Mouse (Mus musculus) intestine, postnatal 0 days (tissue): ENCODE data around the gene Fut2. TPM values are rescaled to one million over a fixed set of nuclear protein-coding genes. Genes with fewer than 3 reads are reported as not detected.
A peak's percentile ranks its signal among the peaks of the same experiment; 100 is the strongest.

Source experiments
- ATAC-seq: fragments of 200-750 bp; cut with Nextera tagmentation; 2 replicates; pipeline ENCODE4 v1.8.0; 2017; ENCODE audit warnings: mild to moderate bottlenecking, moderate TSS enrichment, moderate library complexity
- H3K27ac ChIP-seq: fragments of 300-500 bp; sonication (generic); 2 replicates; pipeline ENCODE4 v1.5.1; 2014; ENCODE audit warnings: mild to moderate bottlenecking, low read depth, low read length, moderate library complexity
- H3K27me3 ChIP-seq: fragments of 300-500 bp; sonication (generic); replicated peaks from 2 replicates; pipeline ENCODE4 v1.6.1; 2014; ENCODE audit warnings: low read length, mixed read lengths; ENCODE audit not compliant: control insufficient read depth, insufficient read depth
- H3K36me3 ChIP-seq: fragments of 300-500 bp; sonication (generic); 2 replicates; pipeline ENCODE4 v1.6.1; 2014; ENCODE audit warnings: mild to moderate bottlenecking, moderate library complexity; ENCODE audit not compliant: control insufficient read depth, insufficient read depth
- H3K4me1 ChIP-seq: fragments of 300-500 bp; sonication (generic); replicated peaks from 2 replicates; pipeline ENCODE4 v1.6.1; 2014; ENCODE audit warnings: antibody characterized with exemption, low read length, mixed read lengths; ENCODE audit not compliant: control insufficient read depth, insufficient read depth
- H3K4me2 ChIP-seq: fragments of 300-500 bp; sonication (generic); replicated peaks from 2 replicates; pipeline ENCODE4 v1.6.1; 2014; ENCODE audit warnings: low read depth, mild to moderate bottlenecking, moderate library complexity
- H3K4me3 ChIP-seq: fragments of 300-500 bp; sonication (generic); 2 replicates; pipeline ENCODE4 v1.5.1; 2014; ENCODE audit warnings: low read depth, low read length
- H3K9ac ChIP-seq: fragments of 300-500 bp; sonication (generic); 2 replicates; pipeline ENCODE4 v1.6.1; 2014; ENCODE audit warnings: mild to moderate bottlenecking, low read depth, low read length
- H3K9me3 ChIP-seq: fragments of 300-500 bp; sonication (generic); 2 replicates; pipeline ENCODE4 v1.6.1; 2016; ENCODE audit warnings: mixed run types; ENCODE audit not compliant: control insufficient read depth
- CTCF ChIP-seq: sonication (generic); IDR thresholded peaks from 2 replicates; pipeline ENCODE4 v1.5.1; 2016; ENCODE audit warnings: low read depth, mild to moderate bottlenecking, control low read depth, antibody characterized with exemption, moderate library complexity
- WGBS: fragments of 180-500 bp; shearing (Covaris S2); extraction: QIAGEN DNeasy Blood & Tissue Kit; methylation state at CpG from one replicate; pipeline ENCODE4 v1.1.7; 2014; 5-methylcytosine and 5-hydroxymethylcytosine counted together
- polyA plus RNA-seq: library from polyadenylated mRNA; unstranded; fragments of >200 nt; fragmentation: Nextera tagmentation; extraction: Ambion mirVana; gene quantifications from 2 replicates; pipeline ENCODE4 v1.2.1, GENCODE M21; 2015

Gene Fut2
- polyA plus RNA-seq, 1 experiment from 2014 or later: 3.6 TPM

- peaks cover 21% of the 10 kb centered on the region; the same call in 1 of the 2 replicates for H3K4me1 ChIP-seq
- ATAC-seq: peak; percentile 42
- no peak for TF ChIP-seq CTCF
Observed at GRCm38 (mm10) chr7:45704046-45704559, 37.9 kb upstream of the Fut2 start.

GRCm38 (mm10) chr7:45703521-45704033, 37.4 kb upstream of the Fut2 start:
- Histone ChIP-seq H3K4me1 (peaks cover 16% of the 10 kb centered on the region; the same call in 1 of the 2 replicates), H3K27ac (0 out of 2 replicates have a peak overlapping the region, but pooled peaks have one; percentile 77), H3K9ac (peak overlapping the region; percentile 53; the same call in 1 of the 2 replicates), H3K36me3 (no peaks in the 10 kb centered on the region), H3K4me2 (peak overlapping the region; percentile 95), H3K27me3 (peaks cover 21% of the 10 kb centered on the region), H3K9me3 (no peaks in the 10 kb centered on the region), H3K4me3 (peak overlapping the region; percentile 56)
- TF ChIP-seq CTCF: no peak
- ATAC-seq: no peak
- WGBS: 46% methylated on average over 12 of the region's 12 CpGs

More at GRCm38 (mm10) chr7:45704046-45704559, 37.9 kb upstream of the Fut2 start:
- H3K27ac ChIP-seq: peak overlapping the region; percentile 77; the same call in 1 of the 2 replicates
- H3K9ac ChIP-seq: peak overlapping the region; percentile 53
- peak overlapping the region; percentile 95 for H3K4me2 ChIP-seq
- H3K9me3 ChIP-seq: no peaks in the 10 kb centered on the region
- peak overlapping the region; percentile 56 for H3K4me3 ChIP-seq
- H3K27me3 ChIP-seq: peaks cover 16% of the 10 kb centered on the region
- 0% methylated on average over 13 of the region's 13 CpGs for WGBS
- no peaks in the 10 kb centered on the region for H3K36me3 ChIP-seq

GRCm38 (mm10) chr7:45702809-45703520, 36.8 kb upstream of the Fut2 start:
- Histone ChIP-seq H3K36me3 (no peaks in the 10 kb centered on the region), H3K9ac (no peak overlapping the region), H3K27ac (no peak overlapping the region), H3K27me3 (peaks cover 24% of the 10 kb centered on the region), H3K4me1 (peaks cover 12% of the 10 kb centered on the region; the same call in 1 of the 2 replicates), H3K9me3 (no peaks in the 10 kb centered on the region), H3K4me3 (no peak overlapping the region), H3K4me2 (no peak overlapping the region)
- 90% methylated on average over 17 of the region's 17 CpGs for WGBS
- ATAC-seq: no peak
- TF ChIP-seq CTCF: no peak

- Histone ChIP-seq H3K9me3 (no peaks in the 10 kb centered on the region), H3K4me2 (no peak overlapping the region), H3K9ac (no peak overlapping the region), H3K4me1 (peaks cover 12% of the 10 kb centered on the region; the same call in 1 of the 2 replicates), H3K27me3 (peaks cover 27% of the 10 kb centered on the region), H3K27ac (no peak overlapping the region), H3K36me3 (no peaks in the 10 kb centered on the region), H3K4me3 (no peak overlapping the region)
- ATAC-seq: no peak
- no peak for TF ChIP-seq CTCF
- WGBS: 89% methylated on average over 11 of the region's 11 CpGs
Observed at GRCm38 (mm10) chr7:45702316-45702715, 36.1 kb upstream of the Fut2 start.

- peaks cover 27% of the 10 kb centered on the region for H3K27me3 ChIP-seq
- H3K4me3 ChIP-seq: no peak overlapping the region
- no peaks in the 10 kb centered on the region for H3K9me3 ChIP-seq
- no peaks in the 10 kb centered on the region for H3K36me3 ChIP-seq
- H3K9ac ChIP-seq: no peak overlapping the region
- H3K27ac ChIP-seq: no peak overlapping the region
- 0 out of 2 replicates have a peak overlapping the region, but pooled peaks have one; percentile 28 for H3K4me2 ChIP-seq
- WGBS: 91% methylated on average over 11 of the region's 11 CpGs
- no peak for ATAC-seq
- no peak for TF ChIP-seq CTCF
- H3K4me1 ChIP-seq: 0 out of 2 replicates have a peak, but pooled peaks cover 8% of the 10 kb centered on the region
Observed at GRCm38 (mm10) chr7:45701607-45702006, 35.4 kb upstream of the Fut2 start.

- Histone ChIP-seq H3K36me3 (no peaks in the 10 kb centered on the region), H3K27me3 (peaks cover 27% of the 10 kb centered on the region), H3K9me3 (no peaks in the 10 kb centered on the region), H3K4me1 (0 out of 2 replicates have a peak, but pooled peaks cover 8% of the 10 kb centered on the region), H3K4me3 (no peak overlapping the region), H3K9ac (no peak overlapping the region), H3K4me2 (peak overlapping the region; percentile 28; the same call in 1 of the 2 replicates), H3K27ac (no peak overlapping the region)
- ATAC-seq: no peak
- 38% methylated on average over 11 of the region's 11 CpGs for WGBS
- no peak for TF ChIP-seq CTCF
Observed at GRCm38 (mm10) chr7:45701072-45701471, 34.9 kb upstream of the Fut2 start.
